Mouse (Mus musculus) liver, embryonic 16.5 days (tissue): ENCODE measurements around the gene Scfd2. TPM values are rescaled to one million over a fixed set of nuclear protein-coding genes. Genes with fewer than 3 reads are reported as not detected.

ENCODE experiments used
- ATAC-seq: fragments of 200-750 bp; cut with Nextera tagmentation; 2 replicates; pipeline ENCODE4 v1.8.0; 2017; ENCODE audit warnings: low read depth, mild to moderate bottlenecking, moderate number of reproducible peaks, moderate library complexity
- H3K27ac ChIP-seq: fragments of 300-500 bp; sonication (generic); 2 replicates; pipeline ENCODE4 v1.5.1; 2014; ENCODE audit warnings: mild to moderate bottlenecking, low read length
- H3K27me3 ChIP-seq: fragments of 300-500 bp; sonication (generic); 2 replicates; pipeline ENCODE4 v1.6.1; 2014; ENCODE audit warnings: low read depth, low read length, mixed read lengths; ENCODE audit not compliant: control insufficient read depth, insufficient read depth
- H3K36me3 ChIP-seq: fragments of 300-500 bp; sonication (generic); 2 replicates; pipeline ENCODE4 v1.6.1; 2014; ENCODE audit warnings: mild to moderate bottlenecking; ENCODE audit not compliant: control insufficient read depth, insufficient read depth
- H3K4me1 ChIP-seq: fragments of 300-500 bp; sonication (generic); 2 replicates; pipeline ENCODE4 v1.6.1; 2014; ENCODE audit warnings: low read depth, low read length, mixed read lengths; ENCODE audit not compliant: control insufficient read depth
- H3K4me2 ChIP-seq: fragments of 300-500 bp; sonication (generic); 2 replicates; pipeline ENCODE4 v1.6.1; 2014; ENCODE audit warnings: low read depth, low read length, mixed read lengths
- H3K4me3 ChIP-seq: fragments of 300-500 bp; sonication (generic); 2 replicates; pipeline ENCODE4 v1.5.1; 2014; ENCODE audit warnings: low read depth, mild to moderate bottlenecking, low read length
- H3K9ac ChIP-seq: fragments of 300-500 bp; sonication (generic); 2 replicates; pipeline ENCODE4 v1.6.1; 2014; ENCODE audit warnings: low read depth, low read length
- H3K9me3 ChIP-seq: fragments of 300-500 bp; sonication (generic); replicated peaks from 2 replicates; pipeline ENCODE4 v1.6.1; 2016; ENCODE audit warnings: low read length; ENCODE audit not compliant: control insufficient read depth
- WGBS: fragments of 180-500 bp; shearing (Covaris S2); extraction: QIAGEN DNeasy Blood & Tissue Kit; methylation state at CpG from one replicate; pipeline ENCODE4 v1.1.7; 2014; ENCODE audit not compliant: insufficient replicate concordance; 5-methylcytosine and 5-hydroxymethylcytosine counted together
- polyA plus RNA-seq: library from polyadenylated mRNA; unstranded; fragments of >200 nt; fragmentation: Nextera tagmentation; extraction: Ambion mirVana; gene quantifications from 2 replicates; pipeline ENCODE4 v1.2.1, GENCODE M21; 2015

Scfd2 gene
- polyA plus RNA-seq, 1 experiment from 2014 or later = 10.4 TPM

GRCm38 (mm10) chr5:74313542-74313941, 218.0 kb downstream of the Scfd2 start:
- Histone ChIP-seq H3K4me2 (no peak overlapping the region), H3K4me1 (peaks cover 6% of the 10 kb centered on the region), H3K27me3 (no peaks in the 10 kb centered on the region), H3K36me3 (no peaks in the 10 kb centered on the region), H3K9ac (no peak overlapping the region), H3K27ac (no peak overlapping the region), H3K4me3 (no peak overlapping the region), H3K9me3 (no peaks in the 10 kb centered on the region)
- ATAC-seq = no peak
- 70% methylated on average over 7 of the region's 7 CpGs for WGBS

- no peaks in the 10 kb centered on the region for H3K9me3 ChIP-seq
- H3K27ac ChIP-seq = no peak overlapping the region
- WGBS = 62% methylated on average over 6 of the region's 6 CpGs
- no peaks in the 10 kb centered on the region for H3K27me3 ChIP-seq
- ATAC-seq = no peak
- H3K4me2 ChIP-seq = no peak overlapping the region
- no peak overlapping the region for H3K4me3 ChIP-seq
- H3K9ac ChIP-seq = no peak overlapping the region
- no peaks in the 10 kb centered on the region for H3K36me3 ChIP-seq
- peaks cover under 1% of the 10 kb centered on the region for H3K4me1 ChIP-seq
These were observed 219.7 kb downstream of the Scfd2 start for GRCm38 (mm10) chr5:74311865-74312264.

- Histone ChIP-seq H3K4me1 (no peaks in the 10 kb centered on the region), H3K9ac (no peak overlapping the region), H3K27ac (no peak overlapping the region), H3K4me3 (no peak overlapping the region), H3K27me3 (no peaks in the 10 kb centered on the region), H3K4me2 (no peak overlapping the region), H3K9me3 (no peaks in the 10 kb centered on the region), H3K36me3 (no peaks in the 10 kb centered on the region)
- ATAC-seq = no peak
- WGBS = 31% methylated on average over 6 of the region's 6 CpGs
These were observed 220.2 kb downstream of the Scfd2 start for GRCm38 (mm10) chr5:74311200-74311825.

- Histone ChIP-seq H3K9ac (no peak overlapping the region), H3K4me1 (no peaks in the 10 kb centered on the region), H3K36me3 (no peaks in the 10 kb centered on the region), H3K4me2 (no peak overlapping the region), H3K27ac (no peak overlapping the region), H3K9me3 (no peaks in the 10 kb centered on the region), H3K4me3 (no peak overlapping the region), H3K27me3 (no peaks in the 10 kb centered on the region)
- WGBS = 68% methylated on average over 5 of the region's 5 CpGs
- no peak for ATAC-seq
These were observed 221.5 kb downstream of the Scfd2 start for GRCm38 (mm10) chr5:74310101-74310500.

- no peak overlapping the region for H3K27ac ChIP-seq
- no peaks in the 10 kb centered on the region for H3K36me3 ChIP-seq
- WGBS = 56% methylated on average over 5 of the region's 5 CpGs
- no peaks in the 10 kb centered on the region for H3K4me1 ChIP-seq
- H3K4me3 ChIP-seq = no peak overlapping the region
- no peak overlapping the region for H3K9ac ChIP-seq
- no peak overlapping the region for H3K4me2 ChIP-seq
- no peaks in the 10 kb centered on the region for H3K9me3 ChIP-seq
- ATAC-seq = no peak
- H3K27me3 ChIP-seq = no peaks in the 10 kb centered on the region
These were observed 224.3 kb downstream of the Scfd2 start for GRCm38 (mm10) chr5:74307242-74307641.

GRCm38 (mm10) chr5:74305533-74306189, 225.9 kb downstream of the Scfd2 start:
- ATAC-seq = no peak
- H3K4me1 ChIP-seq = no peaks in the 10 kb centered on the region
- no peaks in the 10 kb centered on the region for H3K27me3 ChIP-seq
- no peak overlapping the region for H3K4me3 ChIP-seq
- H3K27ac ChIP-seq = no peak overlapping the region
- no peak overlapping the region for H3K4me2 ChIP-seq
- H3K9ac ChIP-seq = no peak overlapping the region
- no peaks in the 10 kb centered on the region for H3K9me3 ChIP-seq
- 53% methylated on average over 4 of the region's 4 CpGs for WGBS
- H3K36me3 ChIP-seq = no peaks in the 10 kb centered on the region

- Histone ChIP-seq H3K27me3 (no peaks in the 10 kb centered on the region), H3K9me3 (no peaks in the 10 kb centered on the region), H3K4me2 (no peak overlapping the region), H3K9ac (no peak overlapping the region), H3K4me3 (no peak overlapping the region), H3K36me3 (no peaks in the 10 kb centered on the region), H3K4me1 (no peaks in the 10 kb centered on the region), H3K27ac (no peak overlapping the region)
- 47% methylated on average over 4 of the region's 4 CpGs for WGBS
- ATAC-seq = no peak
These were observed 226.8 kb downstream of the Scfd2 start for GRCm38 (mm10) chr5:74304767-74305166.

GRCm38 (mm10) chr5:74302331-74302730, 229.2 kb downstream of the Scfd2 start:
- Histone ChIP-seq H3K36me3 (no peaks in the 10 kb centered on the region), H3K4me2 (no peak overlapping the region), H3K4me1 (no peaks in the 10 kb centered on the region), H3K4me3 (no peak overlapping the region), H3K9ac (no peak overlapping the region), H3K9me3 (no peaks in the 10 kb centered on the region), H3K27me3 (no peaks in the 10 kb centered on the region), H3K27ac (no peak overlapping the region)
- WGBS = 49% methylated on average over 3 of the region's 3 CpGs
- no peak for ATAC-seq

GRCm38 (mm10) chr5:74301443-74301842, 230.1 kb downstream of the Scfd2 start:
- Histone ChIP-seq H3K27ac (no peak overlapping the region), H3K9ac (no peak overlapping the region), H3K4me1 (no peaks in the 10 kb centered on the region), H3K4me2 (no peak overlapping the region), H3K27me3 (no peaks in the 10 kb centered on the region), H3K9me3 (no peaks in the 10 kb centered on the region), H3K4me3 (no peak overlapping the region), H3K36me3 (no peaks in the 10 kb centered on the region)
- WGBS = 68% methylated on average over 2 of the region's 2 CpGs
- no peak for ATAC-seq
